Mouse (Mus musculus) liver, postnatal 0 days (tissue): ENCODE results near the gene Ear2.
"Not testable (repeated sequence)": the region's sequence is repeated elsewhere in the genome, so short reads cannot be mapped to it uniquely, and the experiment has no call there.

Source experiments
- CTCF ChIP-seq: sonication (generic); IDR thresholded peaks from 2 replicates; pipeline ENCODE4 v1.5.1; 2016; ENCODE audit warnings: antibody characterized with exemption, low read depth
- EP300 ChIP-seq: IDR thresholded peaks from 2 replicates; pipeline ENCODE4 v1.6.1; 2016; ENCODE audit warnings: antibody characterized with exemption, low read depth, mild to moderate bottlenecking

DNA sequence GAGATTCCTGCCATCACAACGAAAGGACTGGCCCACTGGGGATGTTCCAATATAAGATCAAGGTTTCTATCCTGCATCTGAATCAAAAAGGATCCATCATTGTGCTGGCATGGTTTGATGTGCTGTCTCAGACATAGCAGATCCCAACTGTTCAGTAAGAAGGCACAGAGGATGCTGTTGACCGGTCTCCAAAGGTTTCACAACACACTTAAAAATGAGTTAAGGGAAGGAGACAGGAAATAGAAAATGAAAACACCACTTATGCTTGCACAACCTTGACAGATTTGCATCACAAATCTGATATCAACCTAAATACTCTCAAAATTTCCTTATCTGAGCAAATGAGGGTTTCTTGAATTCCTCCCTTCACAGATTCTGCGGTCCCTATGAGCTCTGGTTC lies 31.9 kb upstream of the Ear2 start:
- not testable (repeated sequence) for TF ChIP-seq CTCF, EP300
